In the genomic region with DNA sequence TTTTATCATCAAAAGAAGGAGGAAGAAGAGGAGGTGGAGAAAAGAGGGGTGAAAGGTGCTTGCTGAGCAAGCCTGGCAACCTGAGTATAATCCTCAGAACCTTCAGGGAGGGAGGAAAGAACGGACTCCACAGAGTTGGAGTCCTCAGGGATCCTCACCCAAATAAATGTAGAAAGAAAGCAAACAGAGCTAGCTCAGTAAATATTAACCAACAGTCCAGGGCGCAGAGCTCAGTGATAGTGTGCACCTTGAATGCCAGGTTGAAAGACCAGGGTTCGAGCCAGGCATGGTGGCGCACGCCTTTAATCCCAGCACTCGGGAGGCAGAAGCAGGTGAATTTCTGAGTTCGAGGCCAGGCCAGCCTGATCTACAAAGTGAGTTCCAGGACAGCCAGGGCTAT, we compare ENCODE assay signal across 25 mouse cellular contexts. TPM values are rescaled to one million over a fixed set of nuclear protein-coding genes. Genes with fewer than 3 reads are reported as not detected.
A peak's percentile ranks its signal among the peaks of the same experiment; 100 is the strongest.
DNase-seq lines count a peak whose midpoint lies in the region; ATAC-seq and TF ChIP-seq lines count a peak whose summit lies in the region.
"Had no signal": no experiment of that assay in that cellular context is flagged by ENCODE, and none has a peak within 500 bp of the region (broad histone marks: within the 10 kb centered on the region; RNA-seq: fewer than 3 reads in every experiment).

No protein-coding gene starts in this region.

- no peak overlapping the region for H3K4me2 ChIP-seq in forebrain, embryonic 11.5 days (ENCODE audit: low read depth, low read length, severe bottlenecking)
- no peak overlapping the region for H3K4me2 ChIP-seq in forebrain, embryonic 16.5 days (ENCODE audit: low read length)
- no peak overlapping the region for H3K4me2 ChIP-seq in hindbrain, embryonic 12.5 days (replicated peaks)
- no peak overlapping the region for H3K4me2 ChIP-seq in liver, embryonic 12.5 days
- H3K4me2 ChIP-seq in midbrain, postnatal 0 days (ENCODE audit: low read depth, low read length, poor library complexity, severe bottlenecking): no peak overlapping the region
- H3K4me2 ChIP-seq: heart, embryonic 13.5 days; hindbrain, embryonic 13.5 days had no signal

- no peak for TF ChIP-seq CTCF in liver, adult 2 months (IDR thresholded peaks at IDR 0.05; ENCODE audit: low read depth, low read length)
- TF ChIP-seq CTCF in midbrain, postnatal 0 days (IDR thresholded peaks at IDR 0.05): no peak

- H3K9me3 ChIP-seq in forebrain, embryonic 11.5 days (ENCODE audit: control insufficient read depth, low read length): no peaks in the 10 kb centered on the region
- no peaks in the 10 kb centered on the region for H3K9me3 ChIP-seq in forebrain, embryonic 16.5 days (ENCODE audit: control insufficient read depth, low read length)
- H3K9me3 ChIP-seq in hindbrain, embryonic 10.5 days: no peaks in the 10 kb centered on the region
- no peaks in the 10 kb centered on the region for H3K9me3 ChIP-seq in hindbrain, embryonic 12.5 days (replicated peaks)
- H3K9me3 ChIP-seq in liver, embryonic 12.5 days (replicated peaks): no peaks in the 10 kb centered on the region
- no peaks in the 10 kb centered on the region for H3K9me3 ChIP-seq in midbrain, embryonic 10.5 days (replicated peaks)
- H3K9me3 ChIP-seq in midbrain, postnatal 0 days (ENCODE audit: low read length): no peaks in the 10 kb centered on the region
- H3K9me3 ChIP-seq: forebrain, embryonic 10.5 days; heart, embryonic 10.5 days; heart, embryonic 13.5 days; hindbrain, embryonic 13.5 days had no signal

- H3K9ac ChIP-seq in forebrain, embryonic 11.5 days (ENCODE audit: low read length): no peak overlapping the region
- no peak overlapping the region for H3K9ac ChIP-seq in forebrain, embryonic 16.5 days (replicated peaks; ENCODE audit: low read depth, low read length)
- no peak overlapping the region for H3K9ac ChIP-seq in hindbrain, embryonic 12.5 days
- no peak overlapping the region; the same call in 1 of the 2 replicates for H3K9ac ChIP-seq in liver, adult 2 months (ENCODE audit: low read depth, low read length)
- no peak overlapping the region for H3K9ac ChIP-seq in liver, embryonic 12.5 days
- H3K9ac ChIP-seq in midbrain, postnatal 0 days (replicated peaks; ENCODE audit: low read length, poor library complexity, severe bottlenecking): no peak overlapping the region
- H3K9ac ChIP-seq: forebrain, postnatal 0 days; heart, embryonic 13.5 days; hindbrain, embryonic 13.5 days had no signal

- peaks cover 3% of the 10 kb centered on the region; the same call in 1 of the 2 replicates for H3K4me1 ChIP-seq in forebrain, embryonic 11.5 days (replicated peaks; ENCODE audit: control insufficient read depth, insufficient read depth, low read length)
- peaks cover 6% of the 10 kb centered on the region; the same call in 1 of the 2 replicates for H3K4me1 ChIP-seq in forebrain, embryonic 16.5 days (replicated peaks; ENCODE audit: control insufficient read depth, insufficient read depth, low read length)
- H3K4me1 ChIP-seq in hindbrain, embryonic 10.5 days (replicated peaks): peaks cover 42% of the 10 kb centered on the region
- peaks cover 18% of the 10 kb centered on the region for H3K4me1 ChIP-seq in hindbrain, embryonic 12.5 days
- H3K4me1 ChIP-seq in liver, adult 2 months (ENCODE audit: control insufficient read depth, insufficient read depth, low read length): peaks cover 26% of the 10 kb centered on the region
- peaks cover 36% of the 10 kb centered on the region for H3K4me1 ChIP-seq in liver, embryonic 12.5 days
- H3K4me1 ChIP-seq in midbrain, embryonic 10.5 days: peaks cover 32% of the 10 kb centered on the region
- H3K4me1 ChIP-seq in midbrain, postnatal 0 days (ENCODE audit: insufficient read depth, low read length): no peaks in the 10 kb centered on the region

- peaks cover 8% of the 10 kb centered on the region; the same call in 1 of the 2 replicates for H3K79me2 ChIP-seq in liver, adult 2 months (ENCODE audit: control insufficient read depth, insufficient read depth, low read length)

- no peaks in the 10 kb centered on the region for H3K36me3 ChIP-seq in forebrain, embryonic 11.5 days (ENCODE audit: control insufficient read depth, insufficient read depth, low read length)
- H3K36me3 ChIP-seq in forebrain, embryonic 16.5 days (ENCODE audit: control insufficient read depth, insufficient read depth): peaks cover 16% of the 10 kb centered on the region
- peaks cover 41% of the 10 kb centered on the region for H3K36me3 ChIP-seq in hindbrain, embryonic 10.5 days
- peaks cover 41% of the 10 kb centered on the region for H3K36me3 ChIP-seq in hindbrain, embryonic 12.5 days
- peaks cover 18% of the 10 kb centered on the region for H3K36me3 ChIP-seq in liver, adult 2 months (ENCODE audit: control insufficient read depth, insufficient read depth, low read length)
- H3K36me3 ChIP-seq in liver, embryonic 12.5 days: peaks cover 53% of the 10 kb centered on the region
- peaks cover 30% of the 10 kb centered on the region for H3K36me3 ChIP-seq in midbrain, embryonic 10.5 days
- peaks cover 31% of the 10 kb centered on the region for H3K36me3 ChIP-seq in midbrain, postnatal 0 days (ENCODE audit: insufficient read depth, low read length)

- no peak overlapping the region for H3K27ac ChIP-seq in forebrain, embryonic 11.5 days (ENCODE audit: low read depth, low read length)
- no peak overlapping the region for H3K27ac ChIP-seq in forebrain, embryonic 16.5 days (ENCODE audit: low read length)
- H3K27ac ChIP-seq in hindbrain, embryonic 10.5 days: peak overlapping the region; percentile 35; the same call in 1 of the 2 replicates
- no peak overlapping the region for H3K27ac ChIP-seq in hindbrain, embryonic 12.5 days
- H3K27ac ChIP-seq in liver, adult 2 months (replicated peaks; ENCODE audit: insufficient read depth, low read depth, low read length): peak overlapping the region; percentile 55
- H3K27ac ChIP-seq in liver, embryonic 12.5 days: no peak overlapping the region
- H3K27ac ChIP-seq in midbrain, embryonic 10.5 days (replicated peaks): 0 out of 2 replicates have a peak overlapping the region, but pooled peaks have one; percentile 38
- H3K27ac ChIP-seq in midbrain, postnatal 0 days (ENCODE audit: low read depth, low read length): no peak overlapping the region
- H3K27ac ChIP-seq: gastrocnemius, adult 2 months; heart, adult 2 months; heart, embryonic 10.5 days; heart, embryonic 13.5 days; hindbrain, embryonic 13.5 days had no signal

- WGBS in forebrain, embryonic 11.5 days: 89% methylated on average over 7 of the region's 7 CpGs
- WGBS in forebrain, embryonic 16.5 days: 90% methylated on average over 7 of the region's 7 CpGs
- WGBS in hindbrain, embryonic 10.5 days: 89% methylated on average over 7 of the region's 7 CpGs
- WGBS in hindbrain, embryonic 12.5 days: 91% methylated on average over 7 of the region's 7 CpGs
- WGBS in liver, adult 2 months: 32% methylated on average over 7 of the region's 7 CpGs
- WGBS in liver, embryonic 12.5 days (ENCODE audit: insufficient replicate concordance): 79% methylated on average over 7 of the region's 7 CpGs
- WGBS in midbrain, embryonic 10.5 days: 88% methylated on average over 7 of the region's 7 CpGs
- WGBS in midbrain, postnatal 0 days: 88% methylated on average over 7 of the region's 7 CpGs

- TF ChIP-seq POLR2A in liver, adult 2 months (IDR thresholded peaks at IDR 0.05; ENCODE audit: extremely low read depth, insufficient read depth, low read length): no peak

- H3K4me3 ChIP-seq in forebrain, embryonic 11.5 days (ENCODE audit: low read depth, low read length): no peak overlapping the region
- no peak overlapping the region for H3K4me3 ChIP-seq in forebrain, embryonic 16.5 days (replicated peaks; ENCODE audit: low read length)
- no peak overlapping the region for H3K4me3 ChIP-seq in hindbrain, embryonic 10.5 days
- H3K4me3 ChIP-seq in hindbrain, embryonic 12.5 days: no peak overlapping the region
- no peak overlapping the region for H3K4me3 ChIP-seq in liver, adult 2 months (ENCODE audit: insufficient read depth, low read depth, low read length)
- H3K4me3 ChIP-seq in liver, embryonic 12.5 days: no peak overlapping the region
- H3K4me3 ChIP-seq in midbrain, embryonic 10.5 days: no peak overlapping the region
- H3K4me3 ChIP-seq in midbrain, postnatal 0 days (ENCODE audit: low read depth, low read length): no peak overlapping the region
- H3K4me3 ChIP-seq: forebrain, embryonic 10.5 days; gastrocnemius, adult 2 months; heart, adult 2 months; heart, embryonic 10.5 days; heart, embryonic 13.5 days; hindbrain, embryonic 13.5 days had no signal

- no peaks in the 10 kb centered on the region for H3K27me3 ChIP-seq in forebrain, embryonic 11.5 days (ENCODE audit: control insufficient read depth, insufficient read depth, low read length)
- H3K27me3 ChIP-seq in forebrain, embryonic 16.5 days (replicated peaks; ENCODE audit: control insufficient read depth, insufficient read depth, low read length): no peaks in the 10 kb centered on the region
- H3K27me3 ChIP-seq in hindbrain, embryonic 10.5 days (ENCODE audit: insufficient read depth, poor library complexity, severe bottlenecking): no peaks in the 10 kb centered on the region
- no peaks in the 10 kb centered on the region for H3K27me3 ChIP-seq in hindbrain, embryonic 12.5 days
- H3K27me3 ChIP-seq in liver, adult 2 months (ENCODE audit: control insufficient read depth, insufficient read depth, low read length): no peaks in the 10 kb centered on the region
- H3K27me3 ChIP-seq in liver, embryonic 12.5 days (replicated peaks): no peaks in the 10 kb centered on the region
- no peaks in the 10 kb centered on the region for H3K27me3 ChIP-seq in midbrain, embryonic 10.5 days (ENCODE audit: low read depth, poor library complexity, severe bottlenecking)
- no peaks in the 10 kb centered on the region for H3K27me3 ChIP-seq in midbrain, postnatal 0 days (ENCODE audit: insufficient read depth, low read length)
- H3K27me3 ChIP-seq: heart, embryonic 13.5 days; hindbrain, embryonic 13.5 days had no signal

- no peak for ATAC-seq in forebrain, embryonic 11.5 days (replicated peaks; ENCODE audit: low FRiP score)
- no peak for ATAC-seq in forebrain, embryonic 16.5 days
- no peak for ATAC-seq in hindbrain, embryonic 12.5 days (ENCODE audit: low FRiP score)
- ATAC-seq in liver, embryonic 12.5 days: no peak
- no peak for ATAC-seq in midbrain, postnatal 0 days (ENCODE audit: low FRiP score)
- ATAC-seq: activated CD4-positive, CD25-positive, alpha-beta regulatory T cell, adult 4 months; forebrain, postnatal 0 days; hindbrain, embryonic 16.5 days had no signal

- DNase-seq in forebrain, embryonic 11.5 days (ENCODE audit: low spot score): peak; percentile 30
- no peak for DNase-seq in hindbrain, embryonic 10.5 days (ENCODE audit: low spot score)
- peak; percentile 75 for DNase-seq in liver, adult 2 months (ENCODE audit: extremely low read depth, low read depth, low spot score)
- DNase-seq in midbrain, embryonic 10.5 days (ENCODE audit: low spot score): no peak
- no peak for DNase-seq in midbrain, postnatal 0 days (ENCODE audit: low spot score)
- DNase-seq: adrenal gland, adult 8-10 months; adrenal gland, postnatal 25 days; cerebellum, adult 18-20 months; cerebellum, adult 9-10 months; cerebellum, postnatal 14 days; forebrain, postnatal 0 days; gastrocnemius, adult 2 months; gastrocnemius, postnatal 14 days; heart, adult 2 months; heart, postnatal 14 days; heart, postnatal 4 days had no signal

RNA-seq across cellular contexts. Expression of a gene that starts 7.4 kb away (rescaled TPM):
- polyA plus RNA-seq in forebrain, embryonic 11.5 days (2014; fragmentation: Nextera tagmentation; extraction: Ambion mirVana): 3.8 and 3.9 TPM in 2 replicates
- 2.2 and 2.5 TPM in 2 replicates for polyA plus RNA-seq in forebrain, embryonic 16.5 days (2015; fragmentation: Nextera tagmentation; extraction: Ambion mirVana)
- 3.5 and 3.6 TPM in 2 replicates for polyA plus RNA-seq in hindbrain, embryonic 10.5 days (2016; fragmentation: Nextera tagmentation; extraction: Ambion mirVana)
- 4.2 and 5.7 TPM in 2 replicates for polyA plus RNA-seq in hindbrain, embryonic 12.5 days (2016; fragmentation: Nextera tagmentation; extraction: Ambion mirVana)
- 24.6 and 37.1 TPM in 2 replicates for total RNA-seq in liver, adult 2 months (2014; rRNA removed)
- 33.8 and 43.6 TPM in 2 replicates for polyA plus RNA-seq in liver, adult 2 months (2012; rRNA removed)
- 35.8 and 37.1 TPM in 2 replicates for polyA plus RNA-seq in liver, embryonic 12.5 days (2016; fragmentation: Nextera tagmentation; extraction: Ambion mirVana)
- 3.2 and 4.0 TPM in 2 replicates for polyA plus RNA-seq in midbrain, embryonic 10.5 days (2016; fragmentation: Nextera tagmentation; extraction: Ambion mirVana)
- total RNA-seq in midbrain, postnatal 0 days (2014; rRNA removed): 1.9 and 3.3 TPM in 2 replicates
- polyA plus RNA-seq in midbrain, postnatal 0 days (2015; fragmentation: Nextera tagmentation; extraction: Ambion mirVana): 4.5 TPM in 2 replicates

RNA-seq across cellular contexts. Expression of a gene that starts 9.2 kb away (rescaled TPM):
- 43.5 and 49.0 TPM in 2 replicates for polyA plus RNA-seq in forebrain, embryonic 11.5 days (2014; fragmentation: Nextera tagmentation; extraction: Ambion mirVana)
- 91.6 and 95.8 TPM in 2 replicates for polyA plus RNA-seq in forebrain, embryonic 16.5 days (2015; fragmentation: Nextera tagmentation; extraction: Ambion mirVana)
- 97.9 and 208 TPM in 2 replicates for polyA plus RNA-seq in hindbrain, embryonic 10.5 days (2016; fragmentation: Nextera tagmentation; extraction: Ambion mirVana)
- 112 and 121 TPM in 2 replicates for polyA plus RNA-seq in hindbrain, embryonic 12.5 days (2016; fragmentation: Nextera tagmentation; extraction: Ambion mirVana)
- 5.5 and 8.0 TPM in 2 replicates for total RNA-seq in liver, adult 2 months (2014; rRNA removed)
- 18.9 and 22.3 TPM in 2 replicates for polyA plus RNA-seq in liver, adult 2 months (2012; rRNA removed)
- 3.6 and 3.9 TPM in 2 replicates for polyA plus RNA-seq in liver, embryonic 12.5 days (2016; fragmentation: Nextera tagmentation; extraction: Ambion mirVana)
- polyA plus RNA-seq in midbrain, embryonic 10.5 days (2016; fragmentation: Nextera tagmentation; extraction: Ambion mirVana): 38.8 and 57.7 TPM in 2 replicates
- total RNA-seq in midbrain, postnatal 0 days (2014; rRNA removed): 90.5 and 96.3 TPM in 2 replicates
- polyA plus RNA-seq in midbrain, postnatal 0 days (2015; fragmentation: Nextera tagmentation; extraction: Ambion mirVana): 95.7 and 104 TPM in 2 replicates

RNA-seq across cellular contexts. Expression of a gene that starts 10.4 kb away (rescaled TPM):
- 47.0 and 51.4 TPM in 2 replicates for polyA plus RNA-seq in forebrain, embryonic 11.5 days (2014; fragmentation: Nextera tagmentation; extraction: Ambion mirVana)
- polyA plus RNA-seq in forebrain, embryonic 16.5 days (2015; fragmentation: Nextera tagmentation; extraction: Ambion mirVana): 65.5 and 79.5 TPM in 2 replicates
- 61.1 and 108 TPM in 2 replicates for polyA plus RNA-seq in hindbrain, embryonic 10.5 days (2016; fragmentation: Nextera tagmentation; extraction: Ambion mirVana)
- polyA plus RNA-seq in hindbrain, embryonic 12.5 days (2016; fragmentation: Nextera tagmentation; extraction: Ambion mirVana): 94.8 and 95.7 TPM in 2 replicates
- 11.0 and 11.2 TPM in 2 replicates for total RNA-seq in liver, adult 2 months (2014; rRNA removed)
- 30.4 and 33.4 TPM in 2 replicates for polyA plus RNA-seq in liver, adult 2 months (2012; rRNA removed)
- 11.8 and 12.2 TPM in 2 replicates for polyA plus RNA-seq in liver, embryonic 12.5 days (2016; fragmentation: Nextera tagmentation; extraction: Ambion mirVana)
- polyA plus RNA-seq in midbrain, embryonic 10.5 days (2016; fragmentation: Nextera tagmentation; extraction: Ambion mirVana): 36.1 and 47.7 TPM in 2 replicates
- total RNA-seq in midbrain, postnatal 0 days (2014; rRNA removed): 313 and 334 TPM in 2 replicates
- polyA plus RNA-seq in midbrain, postnatal 0 days (2015; fragmentation: Nextera tagmentation; extraction: Ambion mirVana): 143 and 146 TPM in 2 replicates

RNA-seq across cellular contexts. Expression of a gene that starts 13.5 kb away (rescaled TPM):
- 370 and 424 TPM in 2 replicates for polyA plus RNA-seq in forebrain, embryonic 11.5 days (2014; fragmentation: Nextera tagmentation; extraction: Ambion mirVana)
- polyA plus RNA-seq in forebrain, embryonic 16.5 days (2015; fragmentation: Nextera tagmentation; extraction: Ambion mirVana): 219 and 239 TPM in 2 replicates
- polyA plus RNA-seq in hindbrain, embryonic 10.5 days (2016; fragmentation: Nextera tagmentation; extraction: Ambion mirVana): 414 and 455 TPM in 2 replicates
- 320 and 344 TPM in 2 replicates for polyA plus RNA-seq in hindbrain, embryonic 12.5 days (2016; fragmentation: Nextera tagmentation; extraction: Ambion mirVana)
- total RNA-seq in liver, adult 2 months (2014; rRNA removed): 236 and 259 TPM in 2 replicates
- 193 and 230 TPM in 2 replicates for polyA plus RNA-seq in liver, adult 2 months (2012; rRNA removed)
- 378 and 390 TPM in 2 replicates for polyA plus RNA-seq in liver, embryonic 12.5 days (2016; fragmentation: Nextera tagmentation; extraction: Ambion mirVana)
- 382 and 448 TPM in 2 replicates for polyA plus RNA-seq in midbrain, embryonic 10.5 days (2016; fragmentation: Nextera tagmentation; extraction: Ambion mirVana)
- 605 and 614 TPM in 2 replicates for total RNA-seq in midbrain, postnatal 0 days (2014; rRNA removed)
- 227 and 260 TPM in 2 replicates for polyA plus RNA-seq in midbrain, postnatal 0 days (2015; fragmentation: Nextera tagmentation; extraction: Ambion mirVana)

RNA-seq across cellular contexts. Expression of a gene that starts 30.5 kb away (rescaled TPM):
- 1.6 and 2.7 TPM in 2 replicates for polyA plus RNA-seq in forebrain, embryonic 11.5 days (2014; fragmentation: Nextera tagmentation; extraction: Ambion mirVana)
- polyA plus RNA-seq in forebrain, embryonic 16.5 days (2015; fragmentation: Nextera tagmentation; extraction: Ambion mirVana): 2.0 TPM in 2 replicates
- polyA plus RNA-seq in hindbrain, embryonic 10.5 days (2016; fragmentation: Nextera tagmentation; extraction: Ambion mirVana): 4.0 and 4.5 TPM in 2 replicates
- 3.0 and 5.9 TPM in 2 replicates for polyA plus RNA-seq in hindbrain, embryonic 12.5 days (2016; fragmentation: Nextera tagmentation; extraction: Ambion mirVana)
- total RNA-seq in liver, adult 2 months (2014; rRNA removed): 0.27 and 0.46 TPM in 2 replicates
- polyA plus RNA-seq in liver, adult 2 months (2012; rRNA removed): 0.93 and 1.1 TPM in 2 replicates
- polyA plus RNA-seq in liver, embryonic 12.5 days (2016; fragmentation: Nextera tagmentation; extraction: Ambion mirVana): 1.3 and 2.1 TPM in 2 replicates
- 2.4 and 3.7 TPM in 2 replicates for polyA plus RNA-seq in midbrain, embryonic 10.5 days (2016; fragmentation: Nextera tagmentation; extraction: Ambion mirVana)
- 0.66 and 2.7 TPM in 2 replicates for total RNA-seq in midbrain, postnatal 0 days (2014; rRNA removed)
- polyA plus RNA-seq in midbrain, postnatal 0 days (2015; fragmentation: Nextera tagmentation; extraction: Ambion mirVana): 2.9 TPM in 2 replicates

Comparison
In these comparisons a context has a peak if more than half of its experiments do, and no peak if none do; other contexts are left out.
1. H3K27ac ChIP-seq: peak in hindbrain, embryonic 10.5 days (single experiment), liver, adult 2 months (single experiment) and midbrain, embryonic 10.5 days (single experiment); none in forebrain, embryonic 11.5 days (single experiment), forebrain, embryonic 16.5 days (single experiment), hindbrain, embryonic 12.5 days (single experiment), liver, embryonic 12.5 days (single experiment) and midbrain, postnatal 0 days (single experiment).
2. DNase-seq: peak in forebrain, embryonic 11.5 days (single experiment) and liver, adult 2 months (single experiment); none in hindbrain, embryonic 10.5 days (single experiment), midbrain, embryonic 10.5 days (single experiment) and midbrain, postnatal 0 days (single experiment).